Mouse (Mus musculus) spleen, adult 2 months (tissue): Measurements from ENCODE around the gene Defb25.

ENCODE experiments used
- CTCF ChIP-seq: fragments of 200-500 bp; IDR thresholded peaks from 2 replicates; pipeline ENCODE4 v1.5.1; 2011; ENCODE audit warnings: mild to moderate bottlenecking, inconsistent platforms; ENCODE audit not compliant: insufficient read depth, insufficient read length, insufficient replicate concordance; ENCODE audit errors: extremely low read depth
- POLR2A ChIP-seq: fragments of 200-500 bp; IDR thresholded peaks from 2 replicates; pipeline ENCODE4 v1.6.1; 2011; ENCODE audit warnings: low read depth, low read length, inconsistent platforms

GRCm38 (mm10) chr2:152669639-152670484, 47.0 kb upstream of the Defb25 start:
- no peak for TF ChIP-seq POLR2A
- TF ChIP-seq CTCF: no peak
